Mouse (Mus musculus) T-helper 2 cell (primary cell): ENCODE results near the gene Syngr2.

ENCODE experiments used
- in situ Hi-C: fragments of 300-600 bp; cut with MboI, MseI; formaldehyde crosslinking; loops from one replicate; pipeline ENCODE4 v1.15.1; 2025; ENCODE audit warnings: high pct_unique_total_duplicates

Syngr2 gene

DNA sequence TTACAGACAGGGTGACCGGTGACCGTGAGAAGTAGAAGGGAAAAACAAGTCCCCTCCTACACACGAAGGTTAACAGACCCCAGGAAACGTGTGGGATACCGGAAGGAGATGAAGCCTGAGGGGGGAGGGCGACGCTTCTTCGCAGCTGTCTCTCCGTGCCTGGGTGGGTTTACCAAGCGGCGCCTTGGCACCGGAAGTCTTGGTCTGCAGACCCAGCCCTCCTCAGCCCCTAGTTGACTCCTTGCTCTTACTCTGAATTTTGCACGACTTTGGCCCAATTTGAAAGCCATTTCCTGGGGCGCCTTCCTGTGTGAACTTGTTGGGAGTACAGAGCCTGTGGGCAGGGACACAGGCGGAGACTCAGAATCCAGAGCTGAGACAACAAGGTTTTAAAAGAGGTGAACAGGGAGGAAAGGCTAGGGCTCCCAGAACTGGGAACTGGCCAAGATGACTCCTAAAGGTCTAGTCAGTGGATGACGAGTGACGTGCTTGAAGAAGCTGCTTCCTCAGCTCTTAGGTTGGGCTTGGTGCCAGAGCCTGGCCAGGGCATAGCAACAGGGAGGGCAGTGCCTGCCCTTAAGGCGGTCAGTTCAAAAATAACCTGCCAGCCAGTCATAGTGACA is 28.2 kb upstream of the Syngr2 start:
- in situ Hi-C loops: no loop called here

DNA sequence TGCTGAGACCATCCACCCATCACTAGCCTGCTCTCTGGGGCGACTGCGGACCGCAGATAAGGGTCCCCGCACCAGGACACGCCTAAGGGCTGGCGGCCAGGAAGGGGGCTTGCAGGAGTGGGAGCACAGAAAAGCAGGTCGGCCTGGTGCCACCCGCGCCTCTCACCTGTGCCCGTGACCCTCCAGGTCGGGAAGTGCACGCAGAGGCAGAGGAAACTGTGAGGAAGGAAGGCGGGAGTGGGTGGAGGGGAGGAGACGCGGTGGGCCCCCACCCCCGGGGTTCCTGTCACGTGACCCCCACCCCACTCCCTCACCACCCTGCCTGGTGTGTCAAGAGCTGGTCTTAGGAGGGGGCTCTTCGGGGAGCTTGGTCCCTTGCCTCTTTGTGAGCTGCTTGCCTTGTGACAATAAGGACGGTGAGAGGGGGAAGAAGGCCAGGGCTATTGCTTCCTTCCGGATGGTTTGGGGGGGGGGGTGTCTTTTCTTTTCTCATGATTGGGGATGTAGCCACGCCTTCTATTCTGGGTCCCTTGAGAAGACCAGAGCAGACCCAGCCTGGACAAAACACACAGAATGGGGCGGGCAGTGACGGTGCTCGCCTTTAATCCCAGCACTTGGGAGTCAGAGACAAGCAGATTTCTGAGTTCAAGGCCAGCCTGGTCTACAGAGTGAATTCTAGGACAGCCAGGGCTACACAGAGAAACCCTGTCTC is 27.3 kb upstream of the Syngr2 start, which contains the start of the genes Tmc8 and Tmc6:
Gene Tmc8 (plus strand): TSS at position 84 of the 712 bp plus-strand sequence.
Gene Tmc6 (minus strand): TSS at position 206 of the 712 bp plus-strand sequence.
- in situ Hi-C loops: no loop called here

DNA sequence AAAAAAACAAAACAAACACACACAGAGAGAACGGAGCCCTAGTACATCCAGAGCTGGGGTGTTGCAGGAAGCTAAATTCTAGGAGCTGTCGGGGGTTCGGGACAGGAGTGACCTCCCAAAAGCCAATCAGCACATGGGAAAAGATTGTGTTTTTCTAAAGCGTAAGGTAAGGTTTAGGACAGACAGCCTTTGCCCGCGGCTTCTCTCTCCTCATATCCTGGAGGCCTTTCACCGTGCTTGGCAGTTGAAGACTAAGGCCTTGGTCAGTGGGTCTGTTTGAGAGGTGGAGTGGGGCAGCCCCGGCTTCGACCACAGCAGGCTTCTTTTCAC is 26.8 kb upstream of the Syngr2 start:
- in situ Hi-C loops: no loop called here

DNA sequence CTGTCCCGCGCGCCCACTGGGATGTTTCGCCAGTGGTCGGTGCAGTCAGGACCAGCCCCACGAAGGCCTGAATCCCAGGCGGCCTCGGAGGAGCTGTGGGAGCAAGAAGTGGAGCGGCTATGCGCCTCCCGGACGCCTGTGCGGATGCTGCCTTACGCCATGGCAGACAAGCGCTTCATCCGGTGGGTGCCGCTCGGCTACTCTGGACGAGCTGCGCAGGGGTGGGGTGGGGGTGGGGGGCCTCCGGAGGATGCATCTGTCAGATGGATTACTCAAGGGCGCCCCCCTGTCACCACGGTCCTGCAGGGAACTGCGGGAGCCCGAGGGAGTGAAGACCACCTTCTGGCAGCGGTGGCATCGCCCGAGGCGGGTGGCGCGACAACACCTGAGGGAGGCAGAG is 26.4 kb upstream of the Syngr2 start:
- in situ Hi-C loops: no loop called here

GRCm38 (mm10) chr11:117783683-117784309 is 25.7 kb upstream of the Syngr2 start:
- in situ Hi-C loops: no loop called here

DNA sequence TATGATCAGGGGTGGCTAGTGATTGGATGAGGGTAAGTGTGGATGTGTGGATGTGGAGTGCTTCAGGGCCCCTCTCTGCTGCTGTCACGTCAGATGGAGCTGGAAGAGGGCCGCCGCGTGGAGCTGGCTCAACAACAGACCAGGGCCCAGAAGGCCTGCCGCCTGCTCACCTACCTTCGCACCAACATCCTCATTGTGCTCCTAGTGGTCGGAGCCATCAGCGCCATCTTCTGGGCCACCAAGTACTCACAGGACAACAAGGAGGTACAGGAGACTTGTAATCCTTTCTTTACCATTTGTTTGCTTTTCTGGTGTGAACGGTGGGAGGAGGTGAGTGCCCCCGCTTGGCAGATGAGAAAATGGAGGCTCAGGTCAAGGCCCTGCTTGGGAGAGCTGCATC is 23.2 kb upstream of the Syngr2 start:
- in situ Hi-C loops: loop anchor here (5.0 kb wide), 1 partner anchor 74 kb away; no protein-coding TSS in a partner anchor

- in situ Hi-C loops: loop anchor here (5.0 kb wide), 1 partner anchor 76 kb away; no protein-coding TSS in a partner anchor
Measured at GRCm38 (mm10) chr11:117788481-117788880, 21.0 kb upstream of the Syngr2 start.

GRCm38 (mm10) chr11:117790286-117790685 is 19.2 kb upstream of the Syngr2 start:
- in situ Hi-C loops: no loop called here

GRCm38 (mm10) chr11:117790703-117791440 is 18.6 kb upstream of the Syngr2 start:
- in situ Hi-C loops: no loop called here

DNA sequence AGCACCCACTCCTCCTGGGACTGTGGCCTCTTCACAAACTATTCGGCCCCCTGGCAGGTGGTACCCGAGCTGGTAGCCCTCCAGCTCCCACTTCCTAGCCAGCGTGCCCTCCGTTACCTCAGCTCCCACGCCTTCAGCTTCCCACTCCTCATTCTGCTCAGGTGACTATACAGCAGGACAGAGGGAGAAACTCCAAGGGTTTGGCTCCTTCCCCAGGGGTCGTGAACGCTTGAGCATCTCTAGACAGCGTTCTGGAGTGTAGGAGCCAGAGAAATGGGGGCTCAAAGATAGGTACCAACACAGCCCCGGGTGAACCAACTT is 18.1 kb upstream of the Syngr2 start:
- in situ Hi-C loops: no loop called here

- in situ Hi-C loops: no loop called here
Measured at GRCm38 (mm10) chr11:117792281-117792888, 17.1 kb upstream of the Syngr2 start.

- in situ Hi-C loops: no loop called here
Measured at GRCm38 (mm10) chr11:117794035-117794551, 15.4 kb upstream of the Syngr2 start.

- in situ Hi-C loops: no loop called here
Measured at GRCm38 (mm10) chr11:117796954-117797353, 12.5 kb upstream of the Syngr2 start.

DNA sequence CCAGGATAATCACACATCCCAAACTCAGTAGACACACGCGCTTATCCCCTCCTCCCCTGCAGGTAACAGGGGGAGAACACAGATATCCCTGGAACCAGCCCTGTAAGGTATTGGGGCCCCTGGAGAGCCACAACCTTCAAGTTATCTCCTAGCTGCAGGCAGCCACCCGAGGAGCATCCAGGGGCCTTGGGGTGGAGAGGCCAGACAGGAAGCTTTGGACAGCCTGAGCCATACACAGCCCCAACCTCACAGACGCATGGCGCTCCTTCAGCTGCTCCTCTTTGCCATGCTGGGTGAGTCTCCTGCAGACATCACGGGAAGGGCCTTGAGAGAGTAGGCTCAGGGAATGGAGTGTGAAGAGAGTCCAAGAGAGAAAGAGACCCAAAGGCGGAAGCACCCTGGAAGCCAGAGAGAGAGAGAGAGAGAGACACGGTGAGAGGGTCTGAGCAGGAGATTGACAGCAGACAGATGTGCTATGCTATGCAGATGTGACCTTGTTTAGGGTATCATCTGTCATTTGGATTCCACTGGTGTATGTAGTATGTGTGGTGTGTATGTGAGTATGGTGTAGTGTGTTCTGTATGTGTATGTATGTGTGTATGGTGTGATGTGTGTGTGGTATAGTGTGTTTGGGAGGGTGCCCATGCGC is 11.8 kb upstream of the Syngr2 start, which contains the start of gene 6030468B19Rik:
Gene 6030468B19Rik (plus strand): TSS at position 150 of the 649 bp plus-strand sequence.
- in situ Hi-C loops: no loop called here

DNA sequence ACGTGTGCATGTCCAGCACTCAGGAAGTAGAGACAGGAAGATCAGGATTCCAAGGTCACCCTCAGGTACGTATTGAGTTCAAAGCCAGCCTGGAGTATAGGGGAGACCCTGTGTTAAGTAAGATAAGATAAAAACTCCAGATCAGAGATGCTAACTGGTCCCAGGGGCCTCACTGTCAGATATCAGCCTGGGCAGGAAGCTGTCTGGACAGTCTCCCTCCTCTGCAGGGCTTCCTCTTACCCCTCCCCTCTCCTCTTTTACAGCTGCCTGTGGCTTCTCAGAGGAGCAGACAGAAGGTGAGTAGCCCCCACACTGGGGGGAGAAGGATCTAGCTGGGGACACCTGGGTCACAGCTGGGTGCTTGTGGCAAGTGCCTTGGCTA is 11.3 kb upstream of the Syngr2 start:
- in situ Hi-C loops: no loop called here

DNA sequence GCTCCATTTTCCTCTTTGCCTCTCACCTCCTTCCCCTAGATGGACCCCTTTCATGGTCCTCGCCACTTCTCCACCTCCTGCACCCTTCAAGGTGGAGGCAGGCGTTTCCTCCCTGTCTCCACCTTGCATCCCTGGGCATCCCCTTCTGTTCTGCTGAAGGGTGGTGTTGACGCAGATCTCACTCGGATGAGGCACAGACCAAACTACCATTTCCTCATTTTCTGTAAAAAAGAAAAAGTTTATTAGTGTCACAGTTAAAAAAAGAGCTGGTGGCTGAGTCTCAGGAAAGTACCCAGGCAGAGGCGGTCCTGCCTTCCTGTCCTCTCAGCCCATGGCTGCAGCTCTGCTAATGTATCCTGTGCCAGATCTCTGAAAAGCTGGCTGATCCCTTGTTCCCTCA is 10.3 kb upstream of the Syngr2 start:
- in situ Hi-C loops: no loop called here

DNA sequence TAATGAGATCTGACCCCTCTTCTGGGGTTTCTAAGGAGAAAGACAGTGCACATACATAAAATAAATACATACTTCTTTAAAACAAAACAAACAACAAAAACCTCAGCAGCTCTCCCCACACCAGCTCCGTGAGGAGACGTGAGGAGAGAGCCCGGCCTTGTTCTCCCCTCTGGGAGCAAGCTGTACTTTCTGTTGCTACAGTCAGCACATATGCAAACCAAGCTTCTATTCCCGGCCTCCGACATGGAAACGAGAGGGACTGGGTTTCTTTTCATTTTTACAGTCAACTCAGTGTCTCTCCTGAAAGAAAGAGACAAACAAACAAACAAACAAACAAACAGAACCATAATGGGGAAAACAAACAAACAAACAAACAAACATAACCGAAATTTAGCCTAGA is 9.4 kb upstream of the Syngr2 start:
- in situ Hi-C loops: loop anchor here (25.0 kb wide), 1 partner anchor 1413 kb away; no protein-coding TSS in a partner anchor

GRCm38 (mm10) chr11:117801650-117802049 is 7.8 kb upstream of the Syngr2 start:
- in situ Hi-C loops: loop anchor here (25.0 kb wide), 1 partner anchor 1414 kb away; no protein-coding TSS in a partner anchor

DNA sequence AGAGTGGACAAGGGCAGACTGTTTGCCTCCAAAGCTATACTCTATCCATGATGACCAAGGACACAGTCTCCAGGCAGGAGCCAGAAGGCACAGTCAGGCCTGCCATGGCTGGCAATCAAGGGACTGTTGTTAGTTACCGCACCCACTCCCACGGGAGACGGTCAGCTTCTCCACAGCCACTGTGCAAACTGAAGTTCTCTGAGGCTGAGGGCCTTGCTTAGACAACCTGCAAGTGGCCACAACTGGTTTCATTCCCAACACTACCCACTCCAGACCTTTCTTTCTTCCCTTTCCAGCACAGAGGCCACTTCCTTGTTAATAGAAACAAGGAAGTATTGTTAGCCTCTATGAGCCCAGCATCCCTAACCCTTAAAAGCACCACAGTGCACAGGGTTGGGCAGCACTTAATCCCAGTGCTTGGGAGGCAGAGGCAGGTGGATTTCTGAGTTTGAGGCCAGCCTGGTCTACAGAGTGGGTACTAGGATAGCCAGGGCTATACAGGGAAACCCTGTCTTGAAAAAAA is 6.2 kb upstream of the Syngr2 start:
- in situ Hi-C loops: loop anchor here (25.0 kb wide), 1 partner anchor 1416 kb away; no protein-coding TSS in a partner anchor

GRCm38 (mm10) chr11:117806781-117807180 is 2.7 kb upstream of the Syngr2 start:
- in situ Hi-C loops: loop anchor here (25.0 kb wide), 1 partner anchor 1419 kb away; no protein-coding TSS in a partner anchor
